ENCODE assay signal across 22 mouse cellular contexts in genomic region chr9:110888935-110889334, GRCm38 (mm10). TPM values are rescaled to one million over a fixed set of nuclear protein-coding genes. Genes with fewer than 3 reads are reported as not detected.
"Had no signal": no experiment of that assay in that cellular context is flagged by ENCODE, and none has a peak within 500 bp of the region (broad histone marks: within the 10 kb centered on the region; RNA-seq: fewer than 3 reads in every experiment).

No protein-coding gene starts in this region.

- H3K27ac ChIP-seq: midbrain, embryonic 10.5 days; midbrain, embryonic 12.5 days; neural tube, embryonic 13.5 days; neural tube, embryonic 15.5 days had no signal

- H3K4me1 ChIP-seq: neural tube, embryonic 13.5 days; neural tube, embryonic 15.5 days had no signal

- H3K36me3 ChIP-seq: midbrain, embryonic 10.5 days; midbrain, embryonic 12.5 days; neural tube, embryonic 13.5 days; neural tube, embryonic 15.5 days had no signal

- DNase-seq: lung, adult 18-20 months; lung, embryonic 14.5 days; lung, postnatal 10 days; midbrain, embryonic 14.5 days; retina, postnatal 1 day; right cerebral cortex, adult 18-20 months; right cerebral cortex, postnatal 25 days; right cerebral cortex, postnatal 4 days; spleen, adult 18-20 months; thymus, adult 18-20 months; thymus, postnatal 25 days had no signal

- ATAC-seq: midbrain, embryonic 16.5 days had no signal

- H3K9ac ChIP-seq: lung, embryonic 14.5 days; midbrain, embryonic 12.5 days; neural tube, embryonic 13.5 days; neural tube, embryonic 15.5 days had no signal

- H3K4me2 ChIP-seq: lung, embryonic 14.5 days; midbrain, embryonic 12.5 days; neural tube, embryonic 13.5 days; neural tube, embryonic 15.5 days had no signal

- H3K27me3 ChIP-seq: neural tube, embryonic 13.5 days; neural tube, embryonic 15.5 days had no signal

- H3K4me3 ChIP-seq: midbrain, embryonic 10.5 days; midbrain, embryonic 12.5 days; myocyte; neural tube, embryonic 13.5 days; neural tube, embryonic 15.5 days had no signal

- H3K9me3 ChIP-seq: midbrain, embryonic 10.5 days; midbrain, embryonic 12.5 days; neural tube, embryonic 13.5 days; neural tube, embryonic 15.5 days had no signal

RNA-seq across cellular contexts. Expression of gene Fam240a, which starts 27.7 kb away (rescaled TPM):
- polyA plus RNA-seq: lung, embryonic 14.5 days; lung, embryonic 16.5 days; midbrain, embryonic 10.5 days; midbrain, embryonic 12.5 days; midbrain, embryonic 14.5 days; midbrain, embryonic 16.5 days; myocyte; neural tube, embryonic 11.5 days; neural tube, embryonic 13.5 days; neural tube, embryonic 15.5 days; small intestine, adult 2 months; stomach, embryonic 14.5 days; stomach, embryonic 16.5 days had no signal

RNA-seq across cellular contexts. Expression of gene Prss50, which starts 31.2 kb away (rescaled TPM):
- polyA plus RNA-seq: lung, embryonic 14.5 days; lung, embryonic 16.5 days; midbrain, embryonic 12.5 days; neural tube, embryonic 11.5 days; small intestine, adult 2 months; stomach, embryonic 14.5 days had no signal

RNA-seq across cellular contexts. Expression of gene Prss46, which starts 44.6 kb away (rescaled TPM):
- polyA plus RNA-seq: lung, embryonic 14.5 days; lung, embryonic 16.5 days; midbrain, embryonic 10.5 days; midbrain, embryonic 12.5 days; midbrain, embryonic 14.5 days; midbrain, embryonic 16.5 days; neural tube, embryonic 11.5 days; neural tube, embryonic 13.5 days; neural tube, embryonic 15.5 days; small intestine, adult 2 months; stomach, embryonic 14.5 days; stomach, embryonic 16.5 days had no signal
